Mouse (Mus musculus): ENCODE data around the gene Coq8b.

The Coq8b gene

GRCm38 (mm10) chr7:27232781-27233281 lies at the start of gene Coq8b:
Coq8b (plus strand) TSS chr7:27233023.
- peak; percentile 90 for DNase-seq (ENCODE audit: extremely low read depth, insufficient read length, low spot score)

- peak; percentile 36 for DNase-seq (ENCODE audit: extremely low read depth, insufficient read length, low spot score)
Observed at GRCm38 (mm10) chr7:27184964-27185363, 47.9 kb upstream of the Coq8b start.

- no peak for DNase-seq (ENCODE audit: extremely low read depth, insufficient read length, low spot score)
Observed at GRCm38 (mm10) chr7:27185986-27186385, 46.8 kb upstream of the Coq8b start.

GRCm38 (mm10) chr7:27189271-27189931 lies 43.4 kb upstream of the Coq8b start:
- DNase-seq (ENCODE audit: extremely low read depth, insufficient read length, low spot score) = no peak

- no peak for DNase-seq (ENCODE audit: extremely low read depth, insufficient read length, low spot score)
Observed at GRCm38 (mm10) chr7:27192434-27192833, 40.4 kb upstream of the Coq8b start.

- DNase-seq (ENCODE audit: extremely low read depth, insufficient read length, low spot score) = no peak
Observed at GRCm38 (mm10) chr7:27193731-27194130, 39.1 kb upstream of the Coq8b start.

GRCm38 (mm10) chr7:27195681-27196611 lies 36.9 kb upstream of the Coq8b start, which contains the start of the genes BC024978 and Snrpa:
BC024978 (plus strand) TSS chr7:27195781.
Snrpa (minus strand) TSS chr7:27196271.
- peak; percentile 93 for DNase-seq (ENCODE audit: extremely low read depth, insufficient read length, low spot score)

- no peak for DNase-seq (ENCODE audit: extremely low read depth, insufficient read length, low spot score)
Observed at GRCm38 (mm10) chr7:27197136-27197535, 35.7 kb upstream of the Coq8b start.

GRCm38 (mm10) chr7:27197634-27198033 lies 35.2 kb upstream of the Coq8b start:
- no peak for DNase-seq (ENCODE audit: extremely low read depth, insufficient read length, low spot score)

- no peak for DNase-seq (ENCODE audit: extremely low read depth, insufficient read length, low spot score)
Observed at GRCm38 (mm10) chr7:27198355-27198754, 34.5 kb upstream of the Coq8b start.

- no peak for DNase-seq (ENCODE audit: extremely low read depth, insufficient read length, low spot score)
Observed at GRCm38 (mm10) chr7:27198779-27199178, 34.0 kb upstream of the Coq8b start.

GRCm38 (mm10) chr7:27203730-27204449 lies 28.9 kb upstream of the Coq8b start:
- DNase-seq (ENCODE audit: extremely low read depth, insufficient read length, low spot score) = no peak

- no peak for DNase-seq (ENCODE audit: extremely low read depth, insufficient read length, low spot score)
Observed at GRCm38 (mm10) chr7:27212626-27213025, 20.2 kb upstream of the Coq8b start.

- DNase-seq (ENCODE audit: extremely low read depth, insufficient read length, low spot score) = peak; percentile 71
Observed at GRCm38 (mm10) chr7:27218586-27218985, 14.2 kb upstream of the Coq8b start.

- DNase-seq (ENCODE audit: extremely low read depth, insufficient read length, low spot score) = no peak
Observed at GRCm38 (mm10) chr7:27219937-27220336, 12.9 kb upstream of the Coq8b start.

GRCm38 (mm10) chr7:27221939-27222338 lies 10.9 kb upstream of the Coq8b start:
- DNase-seq (ENCODE audit: extremely low read depth, insufficient read length, low spot score) = no peak

- no peak for DNase-seq (ENCODE audit: extremely low read depth, insufficient read length, low spot score)
Observed at GRCm38 (mm10) chr7:27222538-27222937, 10.3 kb upstream of the Coq8b start.

- DNase-seq (ENCODE audit: extremely low read depth, insufficient read length, low spot score) = peak; percentile 41
Observed at GRCm38 (mm10) chr7:27224877-27225575, 7.8 kb upstream of the Coq8b start.

GRCm38 (mm10) chr7:27227276-27227675 lies 5.5 kb upstream of the Coq8b start:
- no peak for DNase-seq (ENCODE audit: extremely low read depth, insufficient read length, low spot score)

- DNase-seq (ENCODE audit: extremely low read depth, insufficient read length, low spot score) = no peak
Observed at GRCm38 (mm10) chr7:27227676-27228075, 5.1 kb upstream of the Coq8b start.
